Mouse (Mus musculus) hindbrain, embryonic 11.5 days (tissue): ENCODE results near the gene 4921524J17Rik. TPM values are rescaled to one million over a fixed set of nuclear protein-coding genes. Genes with fewer than 3 reads are reported as not detected.

Experiments used
- ATAC-seq: fragments of 200-750 bp; cut with Nextera tagmentation; 2 replicates; pipeline ENCODE4 v1.8.0; 2017; ENCODE audit warnings: mild to moderate bottlenecking, moderate TSS enrichment, moderate library complexity; ENCODE audit not compliant: low FRiP score
- DNase-seq: peaks from one replicate; pipeline ENCODE4 v3.0.0-alpha.2; 2015; ENCODE audit warnings: low spot score
- H3K27ac ChIP-seq: fragments of 300-500 bp; sonication (generic); 2 replicates; pipeline ENCODE4 v1.5.1; 2014; ENCODE audit warnings: mild to moderate bottlenecking, low read depth, low read length
- H3K27me3 ChIP-seq: fragments of 300-500 bp; sonication (generic); 2 replicates; pipeline ENCODE4 v1.6.1; 2014; ENCODE audit warnings: mild to moderate bottlenecking, low read length, moderate library complexity, mixed read lengths; ENCODE audit not compliant: control insufficient read depth, insufficient read depth
- H3K36me3 ChIP-seq: fragments of 300-500 bp; sonication (generic); 2 replicates; pipeline ENCODE4 v1.6.1; 2014; ENCODE audit warnings: mild to moderate bottlenecking, low read length, moderate library complexity, mixed read lengths; ENCODE audit not compliant: control insufficient read depth, insufficient read depth
- H3K4me1 ChIP-seq: fragments of 300-500 bp; sonication (generic); replicated peaks from 2 replicates; pipeline ENCODE4 v1.6.1; 2014; ENCODE audit warnings: low read length, mixed read lengths; ENCODE audit not compliant: control insufficient read depth, insufficient read depth
- H3K4me2 ChIP-seq: fragments of 300-500 bp; sonication (generic); replicated peaks from 2 replicates; pipeline ENCODE4 v1.6.1; 2014; ENCODE audit warnings: mild to moderate bottlenecking, low read depth, low read length
- H3K4me3 ChIP-seq: fragments of 300-500 bp; sonication (generic); 2 replicates; pipeline ENCODE4 v1.5.1; 2014; ENCODE audit warnings: low read depth, low read length
- H3K9ac ChIP-seq: fragments of 300-500 bp; sonication (generic); 2 replicates; pipeline ENCODE4 v1.6.1; 2014; ENCODE audit warnings: low read depth, low read length
- H3K9me3 ChIP-seq: fragments of 300-500 bp; sonication (generic); 2 replicates; pipeline ENCODE4 v1.6.1; 2016; ENCODE audit warnings: low read length; ENCODE audit not compliant: control insufficient read depth
- WGBS: fragments of 180-500 bp; shearing (Covaris S2); extraction: QIAGEN DNeasy Blood & Tissue Kit; methylation state at CpG from one replicate; pipeline ENCODE4 v1.1.7; 2014; 5-methylcytosine and 5-hydroxymethylcytosine counted together
- polyA plus RNA-seq: library from polyadenylated mRNA; unstranded; fragments of >200 nt; fragmentation: Nextera tagmentation; extraction: Ambion mirVana; gene quantifications from 2 replicates; pipeline ENCODE4 v1.2.1, GENCODE M21; 2014

4921524J17Rik gene
- polyA plus RNA-seq, 1 experiment from 2014 or later, result 50.2 TPM

- Histone ChIP-seq H3K27me3 (no peaks in the 10 kb centered on the region), H3K27ac (no peak overlapping the region), H3K36me3 (no peaks in the 10 kb centered on the region), H3K9me3 (no peaks in the 10 kb centered on the region), H3K9ac (no peak overlapping the region), H3K4me1 (no peaks in the 10 kb centered on the region), H3K4me2 (no peak overlapping the region), H3K4me3 (no peak overlapping the region)
- ATAC-seq (no peak), DNase-seq (no peak)
- 92% methylated on average over 4 of the region's 4 CpGs for whole genome bisulfite sequencing
Observed at GRCm38 (mm10) chr8:85398548-85398947, 34.1 kb downstream of the 4921524J17Rik start.

DNA sequence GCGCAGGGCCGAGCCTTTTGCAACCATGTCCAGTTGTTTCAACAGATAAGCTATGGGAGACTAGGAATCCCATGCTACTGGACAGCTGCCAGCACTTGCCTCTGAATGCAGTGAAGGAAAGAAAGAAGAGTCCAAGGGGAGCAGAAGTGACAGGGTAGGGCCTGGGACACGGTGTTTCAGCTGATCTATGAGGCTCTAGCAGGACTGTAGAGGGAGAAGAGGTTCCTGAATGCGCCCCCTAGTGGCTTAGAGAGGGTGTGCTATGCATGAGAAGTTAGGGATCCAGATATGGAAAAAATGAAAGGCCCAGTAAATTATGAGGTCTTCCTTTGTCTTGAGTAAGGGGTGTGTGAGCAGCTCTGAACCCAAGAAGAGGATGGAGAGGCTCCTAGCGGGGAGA lies 35.1 kb downstream of the 4921524J17Rik start:
- Histone ChIP-seq H3K9me3 (no peaks in the 10 kb centered on the region), H3K27me3 (no peaks in the 10 kb centered on the region), H3K27ac (no peak overlapping the region), H3K4me3 (no peak overlapping the region), H3K4me2 (no peak overlapping the region), H3K4me1 (no peaks in the 10 kb centered on the region), H3K36me3 (no peaks in the 10 kb centered on the region), H3K9ac (no peak overlapping the region)
- ATAC-seq (no peak), DNase-seq (peak; percentile 68)
- WGBS, result 51% methylated on average over 5 of the region's 5 CpGs

- H3K4me3 ChIP-seq, result no peak overlapping the region
- no peak overlapping the region for H3K27ac ChIP-seq
- no peaks in the 10 kb centered on the region for H3K27me3 ChIP-seq
- H3K36me3 ChIP-seq, result no peaks in the 10 kb centered on the region
- ATAC-seq (no peak), DNase-seq (no peak)
- no peaks in the 10 kb centered on the region for H3K9me3 ChIP-seq
- H3K4me2 ChIP-seq, result no peak overlapping the region
- no peaks in the 10 kb centered on the region for H3K4me1 ChIP-seq
- no peak overlapping the region for H3K9ac ChIP-seq
- 83% methylated on average over 5 of the region's 5 CpGs for WGBS
Observed at GRCm38 (mm10) chr8:85396432-85397079, 36.1 kb downstream of the 4921524J17Rik start.

DNA sequence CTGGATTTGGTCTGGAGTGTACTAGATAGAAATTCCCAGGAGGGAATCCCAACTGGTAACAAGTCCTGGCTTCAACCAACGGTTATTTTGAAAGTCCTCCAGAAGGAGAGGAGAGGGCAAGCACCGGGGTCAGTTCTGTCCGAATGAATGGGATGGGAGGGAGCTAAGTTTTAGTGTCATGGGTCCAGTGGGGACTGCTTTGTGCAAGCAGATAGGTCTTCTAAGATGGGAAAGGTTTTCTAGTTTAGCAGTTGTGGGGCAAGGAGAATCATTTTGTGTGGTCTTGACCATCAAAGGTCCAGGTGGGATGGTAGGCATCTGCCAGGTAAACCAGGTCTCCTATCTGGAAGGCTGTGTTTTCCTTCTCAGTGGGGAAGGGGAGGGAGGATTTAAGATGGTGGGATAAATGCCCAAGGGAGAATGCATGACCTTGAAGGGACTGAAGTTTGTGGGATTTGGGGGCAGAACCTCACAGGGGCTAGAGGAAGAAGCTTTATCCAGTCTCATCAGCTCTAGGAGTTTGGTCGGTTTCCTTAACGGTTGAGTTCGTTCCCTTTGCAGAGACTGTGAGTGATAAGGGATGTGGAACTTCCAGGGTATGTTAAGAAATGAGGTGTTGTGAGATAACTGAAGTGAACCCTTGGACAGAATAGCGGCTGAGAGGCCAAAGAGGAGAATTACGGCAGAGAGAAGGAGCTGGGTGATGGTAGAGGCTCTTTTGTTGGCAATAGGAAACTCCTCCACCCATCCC lies 36.8 kb downstream of the 4921524J17Rik start:
- no peak overlapping the region for H3K4me2 ChIP-seq
- no peaks in the 10 kb centered on the region for H3K9me3 ChIP-seq
- no peaks in the 10 kb centered on the region for H3K27me3 ChIP-seq
- no peak overlapping the region for H3K9ac ChIP-seq
- H3K4me1 ChIP-seq, result no peaks in the 10 kb centered on the region
- H3K4me3 ChIP-seq, result no peak overlapping the region
- ATAC-seq (no peak), DNase-seq (no peak)
- H3K36me3 ChIP-seq, result no peaks in the 10 kb centered on the region
- WGBS, result 88% methylated on average over 8 of the region's 8 CpGs
- H3K27ac ChIP-seq, result no peak overlapping the region

DNA sequence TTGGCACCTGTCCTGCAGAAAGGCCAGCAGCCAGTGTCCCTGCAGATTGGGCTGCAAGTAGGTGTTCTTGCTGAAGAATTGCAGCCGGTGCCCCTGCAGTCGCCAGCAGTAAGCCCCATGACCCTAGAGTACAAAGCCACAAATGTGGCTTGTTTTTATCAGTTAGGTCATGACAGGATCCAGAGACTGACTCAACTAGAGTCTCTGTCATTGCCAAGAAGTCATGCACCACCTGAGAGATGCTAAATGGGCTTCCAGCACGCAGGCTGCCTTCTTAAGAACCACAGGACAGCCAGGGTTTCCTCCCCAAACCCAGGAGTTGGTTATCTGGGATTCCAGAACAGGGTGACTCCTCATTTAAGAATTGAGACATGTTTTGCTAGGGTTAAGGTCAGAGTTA lies 37.6 kb downstream of the 4921524J17Rik start:
- H3K27ac ChIP-seq, result no peak overlapping the region
- H3K4me2 ChIP-seq, result no peak overlapping the region
- DNase-seq (no peak), ATAC-seq (no peak)
- no peaks in the 10 kb centered on the region for H3K36me3 ChIP-seq
- WGBS, result 76% methylated on average over 3 of the region's 3 CpGs
- H3K4me1 ChIP-seq, result no peaks in the 10 kb centered on the region
- no peak overlapping the region for H3K9ac ChIP-seq
- no peaks in the 10 kb centered on the region for H3K27me3 ChIP-seq
- H3K4me3 ChIP-seq, result no peak overlapping the region
- H3K9me3 ChIP-seq, result no peaks in the 10 kb centered on the region

GRCm38 (mm10) chr8:85393199-85393598 lies 39.4 kb downstream of the 4921524J17Rik start:
- no peak overlapping the region for H3K27ac ChIP-seq
- H3K4me3 ChIP-seq, result no peak overlapping the region
- 90% methylated on average over 6 of the region's 6 CpGs for WGBS
- no peak overlapping the region for H3K9ac ChIP-seq
- H3K4me1 ChIP-seq, result no peaks in the 10 kb centered on the region
- H3K9me3 ChIP-seq, result no peaks in the 10 kb centered on the region
- no peaks in the 10 kb centered on the region for H3K27me3 ChIP-seq
- DNase-seq (no peak), ATAC-seq (no peak)
- H3K4me2 ChIP-seq, result no peak overlapping the region
- H3K36me3 ChIP-seq, result no peaks in the 10 kb centered on the region

DNA sequence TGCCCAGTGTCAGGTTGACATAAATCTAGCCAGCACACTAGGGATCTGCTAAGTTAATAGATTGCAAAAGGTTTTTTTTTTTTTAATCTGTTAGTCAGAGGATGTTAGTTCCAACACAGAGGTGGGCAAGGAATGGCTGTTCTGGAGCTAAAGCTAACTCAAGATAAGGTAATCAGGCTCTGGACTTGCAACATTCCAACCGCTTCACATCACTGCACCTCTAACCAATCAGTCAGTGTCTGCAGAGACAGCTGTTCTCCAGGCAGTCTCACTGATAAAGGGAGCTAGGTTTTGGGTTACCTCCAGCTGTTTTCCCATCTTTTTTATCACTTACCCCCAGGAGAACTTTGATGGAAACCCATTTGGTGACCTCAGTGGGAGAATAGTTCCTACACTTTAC lies 41.2 kb downstream of the 4921524J17Rik start:
- Histone ChIP-seq H3K27ac (no peak overlapping the region), H3K27me3 (no peaks in the 10 kb centered on the region), H3K4me3 (no peak overlapping the region), H3K4me2 (no peak overlapping the region), H3K9ac (no peak overlapping the region), H3K9me3 (no peaks in the 10 kb centered on the region), H3K36me3 (no peaks in the 10 kb centered on the region), H3K4me1 (no peaks in the 10 kb centered on the region)
- ATAC-seq, result no peak
- whole genome bisulfite sequencing, result 90% methylated on average over 1 of the region's 1 CpGs
- DNase-seq, result no peak

DNA sequence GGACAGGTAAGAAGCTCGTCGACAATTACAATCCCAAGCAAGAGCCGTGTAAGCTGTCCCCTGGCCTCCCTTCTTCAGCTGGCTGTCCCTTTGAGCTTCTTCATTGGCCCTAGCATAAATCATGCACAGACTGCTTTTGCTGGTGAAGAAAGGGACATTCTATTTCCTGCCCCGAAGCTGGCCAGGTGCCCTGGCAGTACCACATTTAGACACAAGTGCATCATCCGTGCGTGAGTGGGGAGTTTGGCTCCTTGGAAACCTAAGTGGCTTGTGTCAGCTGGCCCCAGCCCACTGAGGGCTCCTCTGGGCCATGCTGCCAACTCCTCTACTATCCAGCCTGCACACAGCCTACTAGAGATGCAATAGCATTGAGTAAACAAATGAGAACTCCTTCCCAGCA lies 46.4 kb downstream of the 4921524J17Rik start, which contains the start of gene Mylk3:
TSS of gene Mylk3 (minus strand) at position 141 of the 400 bp plus-strand sequence.
- H3K4me3 ChIP-seq, result no peak within 1 kb of the TSS
- no peaks in the 10 kb centered on the region for H3K27me3 ChIP-seq
- no peaks in the 10 kb centered on the region for H3K4me1 ChIP-seq
- 92% methylated on average over 6 of the region's 6 CpGs for WGBS
- DNase-seq, result no peak
- H3K27ac ChIP-seq, result no peak within 1 kb of the TSS
- no peaks in the 10 kb centered on the region for H3K36me3 ChIP-seq
- H3K9me3 ChIP-seq, result no peaks in the 10 kb centered on the region
- no peak within 1 kb of the TSS for H3K9ac ChIP-seq
- no peak for ATAC-seq
- no peak within 1 kb of the TSS for H3K4me2 ChIP-seq

- DNase-seq (no peak), ATAC-seq (no peak)
- H3K36me3 ChIP-seq, result no peaks in the 10 kb centered on the region
- no peak overlapping the region for H3K9ac ChIP-seq
- WGBS, result 79% methylated on average over 4 of the region's 4 CpGs
- no peak overlapping the region for H3K27ac ChIP-seq
- H3K9me3 ChIP-seq, result no peaks in the 10 kb centered on the region
- H3K4me1 ChIP-seq, result no peaks in the 10 kb centered on the region
- no peak overlapping the region for H3K4me2 ChIP-seq
- no peaks in the 10 kb centered on the region for H3K27me3 ChIP-seq
- H3K4me3 ChIP-seq, result no peak overlapping the region
Observed at GRCm38 (mm10) chr8:85381926-85382325, 50.7 kb downstream of the 4921524J17Rik start.
